Mouse (Mus musculus): Measurements from ENCODE around the gene Gstt2. TPM values are rescaled to one million over a fixed set of nuclear protein-coding genes. Genes with fewer than 3 reads are reported as not detected.
"Not testable (repeated sequence)": the region's sequence is repeated elsewhere in the genome, so short reads cannot be mapped to it uniquely, and the experiment has no call there.

The Gstt2 gene
- total RNA-seq, 2 experiments from 2014 or later: 4.3 to 5.0 TPM

DNA sequence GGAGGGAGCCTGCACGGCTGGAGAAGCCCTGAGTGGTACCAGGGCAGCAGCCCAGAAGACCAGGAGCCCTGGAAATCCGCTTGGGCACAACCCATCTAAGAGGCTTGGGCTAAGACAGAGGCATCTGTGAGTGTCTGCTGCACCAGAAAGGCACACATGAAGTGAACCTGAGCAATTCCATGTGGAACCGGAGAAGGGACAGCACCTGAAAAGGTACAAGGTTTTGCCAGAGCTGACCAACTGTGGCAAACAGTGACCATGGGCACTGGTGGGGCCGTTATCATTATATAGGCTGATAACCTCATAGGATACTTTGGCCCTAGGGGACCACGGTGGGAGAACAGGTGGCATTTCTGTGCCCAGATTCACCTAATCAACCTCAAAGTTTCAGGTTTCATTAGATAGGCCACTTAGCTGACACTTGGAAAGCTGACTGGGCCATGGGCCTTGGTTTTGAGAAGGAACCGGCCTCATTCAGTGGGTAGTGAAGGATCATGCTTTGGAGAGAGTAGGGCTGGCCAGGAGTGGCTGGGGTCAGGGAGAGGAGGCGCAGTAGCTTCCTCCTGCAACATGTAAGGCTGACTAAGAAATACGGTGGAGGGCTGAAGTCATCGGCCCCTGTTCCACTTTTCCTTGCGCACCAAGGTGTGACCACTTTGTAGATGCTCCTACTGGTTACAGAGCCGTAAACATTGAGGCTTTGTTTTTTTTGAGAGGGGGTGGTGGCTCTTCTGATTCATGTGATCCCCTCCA is 19.1 kb upstream of the Gstt2 start:
- no peak for DNase-seq (ENCODE audit: low spot score in 2 of 2)

DNA sequence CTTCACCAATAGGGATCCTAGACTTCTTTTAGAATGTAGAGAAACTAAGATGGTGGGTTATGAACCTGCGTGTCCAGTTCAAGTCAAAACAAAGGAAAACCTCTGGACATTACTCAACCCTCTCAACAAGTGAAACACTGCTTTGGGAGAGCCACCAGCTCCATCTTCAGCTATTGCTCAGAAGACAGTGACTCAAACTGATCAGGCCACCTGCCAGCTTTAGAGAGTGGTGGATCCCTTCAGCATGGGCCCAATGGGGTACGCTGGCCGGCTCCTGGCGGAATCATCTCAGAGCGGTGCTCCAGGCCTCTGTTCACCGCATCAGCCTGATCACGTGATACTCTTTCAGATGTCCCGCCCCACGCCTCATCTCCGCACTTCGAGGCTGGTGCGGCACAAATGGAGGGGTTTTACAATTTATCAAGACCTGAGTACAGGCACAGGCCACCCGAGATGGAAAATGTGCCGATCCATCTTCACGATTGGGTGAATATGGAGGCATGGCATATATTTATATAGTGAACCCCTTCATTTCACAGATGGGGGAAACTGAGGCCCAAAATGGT is 18.3 kb upstream of the Gstt2 start:
- no peak for DNase-seq (ENCODE audit: low spot score in 2 of 2)

DNA sequence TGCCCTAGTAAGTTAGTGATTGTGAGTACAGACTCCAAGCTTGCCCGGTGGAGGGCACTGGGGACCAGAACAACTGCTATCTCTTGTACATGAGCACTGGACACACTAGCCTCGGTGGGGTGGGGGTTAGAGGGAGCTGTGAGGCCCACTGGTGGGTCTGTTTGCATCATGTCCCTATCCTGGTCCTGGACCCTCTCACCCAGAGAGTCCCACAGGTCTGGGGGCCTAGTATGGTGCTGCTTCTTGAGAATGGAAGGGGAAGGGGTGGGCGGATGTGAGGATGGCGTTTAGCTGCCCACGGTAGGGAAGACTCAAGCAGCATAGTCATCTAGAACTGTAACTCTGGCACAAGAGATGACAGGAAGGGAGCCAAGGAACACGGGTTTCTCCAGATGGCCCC is 17.6 kb upstream of the Gstt2 start:
- no peak for DNase-seq (ENCODE audit: low spot score in 2 of 2)

DNA sequence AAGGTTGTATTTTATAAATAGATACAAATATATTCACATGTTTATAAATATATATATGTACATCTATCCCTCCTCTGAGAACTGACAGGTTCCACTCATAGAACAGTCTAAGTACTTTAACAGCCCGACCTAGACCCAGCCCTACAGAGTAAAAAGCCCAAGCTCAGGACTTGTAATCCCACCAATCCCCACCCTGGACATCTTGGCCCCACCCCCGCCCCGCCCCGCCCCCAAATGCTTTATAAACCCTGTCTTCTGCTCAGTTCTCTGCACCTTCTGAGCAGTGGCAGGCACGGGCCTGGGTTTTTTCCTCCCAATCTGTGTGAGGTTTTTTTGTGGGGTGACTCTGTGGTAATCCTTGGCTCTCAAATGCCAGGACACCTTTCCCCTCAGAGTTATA is 16.9 kb upstream of the Gstt2 start:
- no peak for DNase-seq (ENCODE audit: low spot score in 2 of 2)

DNA sequence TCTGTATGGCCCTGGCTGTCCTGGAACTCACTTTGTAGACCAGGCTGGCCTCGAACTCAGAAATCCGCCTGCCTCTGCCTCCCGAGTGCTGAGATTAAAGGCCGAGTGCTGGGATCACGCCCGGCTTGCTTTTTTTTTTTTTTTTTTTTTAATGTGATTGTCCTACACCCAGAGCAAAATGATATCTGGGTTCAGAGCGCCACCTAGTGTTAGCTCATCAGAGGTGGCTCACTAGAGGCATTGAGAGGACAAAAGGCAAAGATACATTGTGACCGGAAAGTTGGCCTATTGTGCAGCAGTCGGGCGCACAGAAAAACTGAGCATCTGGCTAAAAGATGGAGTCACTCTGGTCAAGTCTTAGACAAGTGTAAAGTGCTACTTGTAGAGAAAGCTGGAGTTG is 16.2 kb upstream of the Gstt2 start:
- DNase-seq (ENCODE audit: low spot score in 2 of 2): peak; percentile 85 to 93

DNA sequence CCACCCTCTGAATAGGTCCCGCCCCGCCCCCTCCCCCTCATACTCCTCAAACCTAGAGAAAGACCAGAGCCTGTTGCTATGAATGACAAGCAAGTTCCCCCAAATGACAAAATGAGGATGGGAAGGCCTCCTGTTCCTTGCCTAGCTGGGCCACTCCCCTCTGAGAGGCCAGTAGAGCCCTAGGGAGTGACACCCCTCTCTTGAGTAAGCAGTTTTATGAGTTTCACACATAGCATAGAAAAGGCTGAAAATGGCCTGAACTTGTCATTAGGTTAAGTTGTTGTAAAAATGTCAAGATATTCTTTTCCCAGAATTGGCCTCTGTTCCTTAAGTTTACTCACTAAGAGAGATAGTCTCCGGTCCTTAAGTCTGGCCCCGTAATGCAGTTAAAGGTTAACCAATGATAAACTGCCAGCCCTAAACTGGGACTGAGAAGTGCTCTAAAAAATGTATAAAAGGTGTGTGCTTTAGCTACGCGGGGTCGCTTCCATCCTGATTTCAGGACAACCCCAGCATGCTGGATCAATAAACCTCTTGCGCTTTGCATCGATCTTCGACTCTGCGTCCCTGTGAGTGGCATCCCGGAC is 15.4 kb upstream of the Gstt2 start:
- no peak for DNase-seq (ENCODE audit: low spot score in 2 of 2)

DNA sequence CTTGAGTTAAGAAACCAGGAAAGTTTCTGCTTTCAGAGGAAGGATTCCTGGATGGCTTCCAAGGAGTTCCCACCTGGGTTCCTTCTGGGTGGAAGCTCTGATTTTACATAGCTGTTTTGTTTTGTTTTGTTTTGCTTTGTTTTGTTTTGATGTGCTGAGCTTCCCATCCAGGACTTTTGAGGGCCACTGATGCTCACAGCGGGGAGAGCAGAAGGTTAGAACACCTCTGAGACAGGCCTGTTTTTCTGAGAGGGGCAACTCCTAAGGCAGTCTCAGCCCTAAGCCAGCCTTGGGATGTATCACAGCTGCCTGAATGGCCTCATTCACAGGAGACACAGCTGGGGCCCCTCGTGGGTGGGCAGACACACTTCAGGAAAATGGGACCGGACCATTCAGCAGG is 14.5 kb upstream of the Gstt2 start:
- DNase-seq (ENCODE audit: low spot score in 2 of 2): no peak

DNA sequence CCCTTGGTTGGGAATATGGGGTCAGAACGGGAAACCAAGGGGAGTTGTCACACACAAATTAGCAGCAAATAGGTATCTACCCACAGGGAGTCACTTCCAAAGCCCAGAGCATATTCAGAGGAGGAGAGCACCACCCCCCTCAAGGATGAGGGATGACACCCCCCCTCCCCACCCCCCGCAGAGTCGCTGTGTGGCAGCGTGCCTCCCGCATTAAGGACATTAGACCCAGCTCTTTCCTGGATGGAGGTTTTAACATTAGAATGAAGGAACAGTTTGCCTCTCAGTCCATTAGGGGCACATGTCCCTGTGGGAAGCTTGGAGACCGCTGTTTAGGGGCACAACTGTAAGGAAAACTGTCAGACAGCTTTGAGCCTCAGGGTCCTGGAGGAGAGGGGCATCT is 13.9 kb upstream of the Gstt2 start:
- no peak for DNase-seq (ENCODE audit: low spot score in 2 of 2)

DNA sequence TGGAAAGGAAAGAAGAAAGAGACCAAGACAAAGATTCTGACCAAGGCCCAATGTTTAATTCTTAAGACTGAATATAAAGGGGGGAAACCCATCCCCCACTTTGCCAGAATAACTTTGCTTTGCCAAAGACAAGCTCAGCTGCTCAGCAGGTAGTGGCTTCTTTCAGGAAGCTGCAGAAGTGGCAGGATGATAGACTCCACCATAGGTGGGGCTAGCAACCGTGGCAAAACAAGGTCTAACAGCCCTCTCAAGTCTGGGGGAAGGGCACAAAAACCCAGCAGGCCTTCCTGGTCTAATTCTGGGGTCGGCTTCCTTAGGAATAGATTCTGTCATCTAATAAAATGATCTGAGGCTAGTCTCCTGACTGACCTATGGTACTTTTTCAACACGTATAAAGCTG is 11.2 kb upstream of the Gstt2 start:
- no peak for DNase-seq (ENCODE audit: low spot score in 2 of 2)

DNA sequence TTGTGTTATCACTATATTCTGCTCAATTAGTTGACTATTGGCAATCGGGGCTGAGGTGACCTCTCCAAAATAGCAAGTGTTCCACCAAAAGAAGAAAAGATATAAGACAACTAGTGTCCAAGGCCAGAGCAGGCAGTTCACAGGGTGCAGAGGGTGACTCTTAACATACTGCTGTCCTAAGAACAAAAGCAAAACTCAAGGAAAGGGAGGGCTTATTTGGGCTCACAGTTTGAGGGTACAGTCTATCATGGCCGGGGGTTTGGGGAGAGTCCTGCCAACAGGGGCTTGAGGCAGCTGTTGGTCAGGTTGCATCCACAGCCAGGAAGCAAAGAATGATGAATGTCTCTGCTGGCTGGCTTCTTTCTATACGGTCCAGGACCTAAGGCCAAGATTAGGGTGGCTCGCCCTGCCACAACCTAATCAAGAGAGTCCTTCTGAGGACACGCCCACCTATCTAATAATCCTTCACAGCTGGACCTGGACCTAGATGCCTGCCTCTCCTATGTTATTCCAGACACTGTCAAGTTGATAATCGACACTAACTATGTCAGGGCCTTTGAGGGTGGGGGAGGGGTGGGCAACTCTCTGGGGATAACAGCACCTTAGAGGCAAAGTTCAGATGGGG is 8.2 kb upstream of the Gstt2 start:
- no peak for DNase-seq (ENCODE audit: low spot score in 2 of 2)

DNA sequence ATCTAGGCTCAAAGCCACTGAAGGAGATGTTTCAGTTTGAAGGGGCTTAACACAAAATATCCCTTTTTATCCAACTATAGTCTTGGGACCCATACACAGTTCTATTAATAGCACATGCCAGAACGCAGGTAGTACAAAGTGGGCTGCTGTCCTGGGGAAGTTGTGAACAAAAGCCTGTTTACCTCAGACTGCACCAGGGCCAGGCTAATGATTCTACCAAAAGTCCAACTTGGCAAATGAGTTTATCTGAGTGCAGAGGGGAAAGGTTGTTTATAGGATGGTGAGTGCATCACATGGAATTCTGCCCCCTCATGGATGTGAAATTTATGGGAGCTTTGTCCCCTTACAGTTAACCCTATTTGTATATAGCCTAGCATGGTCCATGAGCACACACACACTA is 7.6 kb upstream of the Gstt2 start:
- no peak for DNase-seq (ENCODE audit: low spot score in 2 of 2)

DNA sequence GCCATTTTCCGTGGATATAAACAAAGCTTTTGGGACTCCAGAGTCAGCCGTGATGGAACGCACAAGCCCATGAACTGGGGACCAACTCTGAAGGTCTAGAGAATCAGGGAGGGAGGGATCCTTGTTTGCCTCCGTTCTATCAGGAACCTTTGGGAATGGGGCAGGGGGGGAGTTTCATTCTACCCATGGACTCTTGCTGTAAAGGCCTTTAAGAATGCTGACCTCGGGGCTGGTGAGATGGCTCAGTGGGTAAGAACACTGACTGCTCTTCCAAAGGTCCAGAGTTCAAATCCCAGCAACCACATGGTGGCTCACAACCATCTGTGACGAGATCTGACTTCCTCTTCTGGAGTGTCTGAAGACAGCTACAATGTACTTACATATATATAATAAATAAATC is 6.7 kb upstream of the Gstt2 start:
- not testable (repeated sequence) for DNase-seq (ENCODE audit: low spot score in 2 of 2)

DNA sequence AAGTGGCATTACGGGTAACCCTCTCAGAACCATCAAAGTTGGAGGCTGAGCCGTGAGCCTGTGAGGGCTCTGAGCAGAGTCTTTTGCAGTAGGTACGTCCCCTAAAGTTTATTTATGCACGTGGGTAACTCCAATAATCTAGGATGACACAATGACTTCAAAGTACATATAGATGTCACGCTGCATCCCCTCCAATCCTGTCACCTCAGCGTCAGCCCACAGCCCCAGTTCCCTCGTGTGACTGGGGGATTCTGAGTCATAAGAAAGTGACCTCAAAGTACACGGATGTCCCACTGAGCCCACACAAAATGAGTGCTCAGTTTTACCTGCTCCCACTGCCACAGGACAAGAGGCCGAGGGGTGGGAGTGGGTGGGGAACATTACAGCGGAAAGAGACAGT is 1.9 kb upstream of the Gstt2 start:
- no peak for DNase-seq (ENCODE audit: low spot score in 2 of 2)

DNA sequence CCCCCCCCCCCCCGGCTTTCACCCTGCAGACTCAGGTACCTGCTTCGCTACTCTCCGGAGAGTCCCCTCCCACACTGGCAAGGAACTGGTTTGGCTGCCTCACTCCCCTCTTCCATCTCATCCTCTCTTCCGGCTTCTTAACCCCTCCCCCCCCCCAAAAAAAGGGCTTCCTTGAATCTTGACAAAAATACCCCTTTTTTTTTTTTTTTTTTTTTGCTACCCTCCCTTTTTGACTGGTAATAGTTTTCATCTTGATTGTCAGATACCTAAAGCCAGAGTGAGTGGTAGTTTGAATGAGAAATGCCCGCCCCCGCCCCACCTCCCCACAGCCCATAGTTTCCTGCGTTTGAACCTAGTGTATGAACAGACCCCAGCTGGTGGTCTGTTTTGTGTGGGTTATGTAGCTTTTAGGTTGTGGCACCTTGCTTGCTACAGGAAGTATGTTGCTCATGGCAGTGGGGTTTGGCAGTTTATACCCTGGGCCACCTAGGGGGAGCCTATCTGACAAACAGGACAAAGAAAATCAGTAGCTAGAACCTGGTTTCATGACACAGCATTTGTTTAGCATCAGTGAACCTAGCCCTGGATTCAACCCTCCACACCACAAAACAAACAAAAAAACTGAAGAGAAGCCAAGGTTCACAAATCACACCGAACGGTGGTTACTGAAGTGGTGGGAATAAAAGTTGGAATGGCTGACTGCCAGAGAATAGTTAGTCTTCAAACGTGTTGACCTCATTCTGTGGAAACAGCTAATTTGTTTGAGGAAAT is 1.3 kb downstream of the Gstt2 start:
- no peak for DNase-seq (ENCODE audit: low spot score in 2 of 2)

DNA sequence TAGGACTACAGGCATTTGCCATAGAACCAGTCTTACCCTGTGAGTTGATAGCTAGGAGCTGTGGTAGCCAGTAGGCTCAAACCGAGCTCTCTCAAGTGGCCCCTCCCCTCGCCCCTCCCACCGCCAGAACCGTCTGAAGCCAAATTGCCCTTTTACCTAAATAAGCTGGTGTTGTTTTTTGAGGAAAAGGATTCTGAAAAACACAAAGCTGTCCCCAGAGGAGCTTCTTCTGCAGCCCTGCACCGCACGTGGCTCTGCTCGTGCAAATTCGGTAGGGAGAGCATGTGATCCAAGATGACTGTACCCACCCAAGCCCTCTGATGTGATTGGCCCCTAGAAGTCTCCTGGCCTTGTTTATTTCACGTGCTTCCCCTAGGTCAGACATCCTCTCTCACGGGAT is 1.9 kb downstream of the Gstt2 start:
- no peak for DNase-seq (ENCODE audit: low spot score in 2 of 2)

DNA sequence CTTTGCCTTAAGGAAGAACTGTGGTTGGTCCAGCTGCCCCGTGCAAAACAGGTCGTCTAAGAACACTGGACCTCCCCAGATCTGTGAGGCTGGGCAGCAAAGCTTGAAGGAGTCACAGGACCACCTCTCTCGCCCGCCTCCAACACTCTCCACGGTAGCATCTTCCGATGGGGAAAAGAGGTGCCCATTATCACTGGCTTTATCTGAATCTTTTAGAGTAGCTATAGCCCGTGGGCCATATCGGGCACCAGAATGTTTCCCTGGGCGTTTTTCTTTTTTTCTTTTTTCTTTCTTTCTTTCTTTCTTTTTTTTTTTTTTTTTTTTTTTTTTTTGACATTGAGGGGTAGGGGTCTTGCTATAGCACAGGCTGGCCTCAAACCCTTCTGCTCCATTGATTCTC is 2.5 kb downstream of the Gstt2 start:
- no peak for DNase-seq (ENCODE audit: low spot score in 2 of 2)

DNA sequence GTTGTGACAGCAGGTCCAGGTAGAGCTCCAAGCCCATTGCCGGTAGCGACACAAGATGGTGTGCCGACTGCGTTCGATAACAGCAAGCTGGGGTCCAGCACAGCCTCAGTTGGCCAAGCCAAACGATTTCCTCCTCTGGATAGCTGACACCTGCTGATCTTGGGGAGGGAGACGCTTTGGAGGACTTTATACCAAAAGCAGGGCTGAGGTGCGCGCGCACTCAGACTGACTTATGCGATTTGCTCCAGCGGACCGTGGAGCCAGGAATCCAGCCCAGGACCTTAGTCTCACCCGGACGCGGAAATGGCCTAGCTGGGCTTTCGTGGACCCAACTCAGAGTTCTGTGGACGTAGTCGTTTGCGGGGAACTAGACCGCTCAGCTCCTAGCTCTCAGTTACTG is 3.0 kb downstream of the Gstt2 start:
- no peak for DNase-seq (ENCODE audit: low spot score in 2 of 2)

DNA sequence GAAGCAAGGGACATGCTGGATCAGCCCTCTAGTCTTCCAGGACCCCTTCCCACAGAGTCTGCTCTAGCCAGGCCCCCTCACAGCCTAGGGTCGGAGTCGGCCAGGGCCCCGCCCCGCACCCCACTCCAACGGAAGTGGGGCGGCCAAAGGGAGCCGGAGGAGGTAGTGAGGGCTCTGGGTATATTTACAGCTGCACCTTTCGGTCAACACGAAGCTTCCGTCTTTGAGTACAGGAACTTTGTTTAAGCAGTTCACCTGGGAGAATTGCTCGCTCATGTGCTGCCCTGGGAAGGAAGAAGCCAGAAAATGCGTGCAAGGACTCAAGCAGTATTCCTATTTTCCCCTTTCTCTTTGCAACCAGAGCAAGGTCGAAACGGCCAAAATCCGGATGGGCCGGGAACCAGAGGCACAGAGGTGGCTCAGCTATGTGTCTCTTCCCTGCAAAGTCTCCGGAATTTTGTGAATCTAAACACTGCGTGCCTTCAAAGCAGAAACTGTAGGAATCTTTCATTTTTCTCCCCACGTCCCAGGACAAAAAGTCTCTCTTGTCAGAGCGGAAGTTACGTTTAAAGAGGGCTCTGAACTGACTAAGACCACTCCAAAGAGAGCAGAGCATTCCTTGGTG is 3.7 kb downstream of the Gstt2 start:
- DNase-seq (ENCODE audit: low spot score in 2 of 2): no peak

DNA sequence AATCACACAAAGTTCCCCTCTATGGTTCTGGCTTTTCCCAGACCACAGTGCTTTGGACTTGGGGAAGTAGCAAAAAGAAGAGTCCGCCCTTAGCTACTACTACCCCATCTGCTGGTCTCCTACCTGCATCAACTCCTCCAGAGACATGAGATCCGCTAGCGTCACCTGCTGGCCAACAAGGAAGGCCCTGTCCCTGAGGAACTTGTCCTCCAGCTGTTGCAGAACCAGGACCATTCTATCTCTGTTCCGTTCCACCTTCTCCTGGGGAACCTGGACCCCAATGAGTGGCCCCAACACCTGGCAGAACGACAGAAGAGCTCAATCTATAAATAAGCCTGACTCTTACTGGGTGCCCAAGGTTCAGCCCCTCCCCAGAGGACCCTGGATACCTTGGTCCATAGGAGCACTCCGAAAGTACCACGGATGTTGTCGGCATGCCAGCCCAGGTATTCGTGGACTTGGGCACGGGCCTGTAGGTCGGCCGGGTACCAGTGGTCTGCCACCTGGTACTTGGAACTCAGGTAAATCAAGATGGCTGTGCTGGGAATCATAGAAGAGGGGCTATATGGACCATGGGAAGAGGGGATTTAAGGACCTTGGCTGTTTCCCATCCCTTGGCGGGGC is 4.8 kb downstream of the Gstt2 start:
- peak; percentile 69 for DNase-seq (ENCODE audit: low spot score in 2 of 2)

DNA sequence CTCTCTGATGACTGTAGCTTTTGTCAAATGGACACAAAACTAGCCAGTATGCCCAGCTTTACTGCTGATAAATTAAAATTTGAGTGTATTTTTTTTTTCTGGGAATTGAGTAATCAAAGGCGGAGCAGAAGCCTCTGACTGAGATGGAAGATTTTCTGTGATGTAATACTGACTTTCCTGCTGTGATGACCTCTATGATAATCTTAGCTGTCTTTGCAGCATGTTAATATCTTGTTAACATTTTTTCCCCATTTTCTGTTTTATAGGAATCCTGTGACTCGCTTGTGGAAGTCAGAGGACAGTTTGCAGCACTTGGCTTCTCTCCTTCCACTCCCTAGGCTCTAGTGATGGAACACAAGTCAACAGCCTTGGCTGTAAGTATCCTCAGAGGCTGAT is 7.0 kb downstream of the Gstt2 start:
- DNase-seq (ENCODE audit: low spot score in 2 of 2): no peak
